Mouse (Mus musculus): ENCODE data around the gene Calm4. TPM values are rescaled to one million over a fixed set of nuclear protein-coding genes. Genes with fewer than 3 reads are reported as not detected.
A peak's percentile ranks its signal among the peaks of the same experiment; 100 is the strongest.
"Not testable (repeated sequence)": the region's sequence is repeated elsewhere in the genome, so short reads cannot be mapped to it uniquely, and the experiment has no call there.

Gene Calm4
- polyA plus RNA-seq, 1 experiment from 2014 or later, result not detected

DNA sequence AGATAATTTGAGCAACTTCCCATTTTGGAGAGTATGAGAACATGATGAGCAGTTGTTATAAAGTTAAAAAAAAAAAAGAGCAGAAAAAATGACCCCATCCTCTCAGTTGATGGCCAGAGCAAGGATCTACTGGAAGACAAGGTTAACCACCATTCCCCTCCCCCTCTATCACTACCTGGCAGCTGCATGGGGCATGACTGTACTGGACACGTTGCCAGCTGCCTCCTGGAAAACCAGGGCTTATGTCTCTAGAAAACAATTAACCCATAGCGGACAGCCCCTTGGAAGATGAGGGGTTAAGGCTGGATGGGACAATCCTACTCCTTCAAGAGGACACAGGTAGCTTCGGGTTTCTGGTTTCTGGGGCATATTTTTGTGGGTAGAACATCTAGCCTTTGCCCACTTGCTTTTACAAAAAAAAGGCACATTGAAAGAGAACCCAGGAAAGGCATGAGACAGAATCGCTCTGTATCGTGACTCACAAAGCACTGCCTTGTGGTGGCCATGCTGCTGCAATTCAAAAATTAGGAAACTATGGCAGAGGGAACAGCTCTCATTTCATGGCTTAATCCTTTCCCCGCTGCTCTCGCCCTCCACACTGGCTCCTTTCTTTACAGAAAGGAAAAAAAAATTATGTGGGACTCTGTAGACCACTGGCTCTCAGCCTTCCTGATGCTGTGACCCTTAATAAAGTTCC is 30.3 kb upstream of the Calm4 start:
- Histone ChIP-seq H3K4me3 (ENCODE audit: low read depth, low read length) (no peak overlapping the region), H3K4me2 (ENCODE audit: low read depth, severe bottlenecking) (no peak overlapping the region), H3K9ac (ENCODE audit: low read length) (no peak overlapping the region), H3K27ac (replicated peaks; ENCODE audit: low read depth, low read length) (no peak overlapping the region), H3K36me3 (ENCODE audit: control insufficient read depth, insufficient read depth, low read length) (no peaks in the 10 kb centered on the region), H3K4me1 (ENCODE audit: control insufficient read depth, insufficient read depth, low read length) (no peaks in the 10 kb centered on the region), H3K27me3 (ENCODE audit: control insufficient read depth, insufficient read depth, low read length) (no peaks in the 10 kb centered on the region), H3K9me3 (ENCODE audit: control insufficient read depth, low read length) (no peaks in the 10 kb centered on the region)
- no peak for DNase-seq (ENCODE audit: low spot score)
- 79% methylated on average over 7 of the region's 7 CpGs for WGBS
- ATAC-seq (ENCODE audit: insufficient number of reproducible peaks, low FRiP score, low TSS enrichment, low read depth), result no peak

DNA sequence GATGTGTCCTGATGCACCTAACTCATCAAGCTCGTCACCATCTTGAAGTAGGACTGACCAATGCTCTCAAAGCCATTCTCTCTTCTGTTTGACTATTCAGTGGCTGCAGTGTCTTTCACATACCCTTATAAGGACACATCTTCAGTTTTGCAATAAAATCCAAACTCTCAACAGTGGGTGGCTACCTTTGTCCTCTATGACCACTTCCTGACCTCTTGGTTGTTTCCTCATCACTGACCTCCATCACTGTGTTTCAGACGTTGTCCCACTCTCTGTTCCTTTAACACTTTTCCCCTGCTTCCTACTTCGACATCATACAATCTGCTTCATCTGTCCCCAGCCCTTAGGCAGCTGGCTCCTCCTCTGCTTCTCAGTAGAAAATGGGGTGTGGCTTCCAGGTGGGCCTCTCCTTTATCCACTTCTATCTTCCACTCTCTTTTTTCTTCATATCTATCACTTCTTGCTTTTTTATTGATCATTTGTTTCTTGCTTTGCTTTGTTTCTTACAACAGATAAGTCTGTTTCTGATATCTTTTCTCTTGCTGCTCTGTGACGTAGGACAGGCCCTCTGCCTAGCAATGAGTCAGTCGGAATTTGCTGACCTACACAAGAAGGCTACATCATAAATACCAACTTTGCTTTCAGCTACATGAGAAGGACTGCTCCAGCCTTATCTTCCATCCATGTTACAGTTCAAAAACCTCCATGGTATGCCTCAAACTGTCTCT is 19.4 kb upstream of the Calm4 start:
- H3K27ac ChIP-seq (replicated peaks; ENCODE audit: low read depth, low read length), result no peak overlapping the region
- ATAC-seq (ENCODE audit: insufficient number of reproducible peaks, low FRiP score, low TSS enrichment, low read depth) (no peak), DNase-seq (ENCODE audit: low spot score) (no peak)
- 80% methylated on average over 5 of the region's 5 CpGs for WGBS
- H3K36me3 ChIP-seq (ENCODE audit: control insufficient read depth, insufficient read depth, low read length), result no peaks in the 10 kb centered on the region
- no peak overlapping the region for H3K9ac ChIP-seq (ENCODE audit: low read length)
- no peaks in the 10 kb centered on the region for H3K27me3 ChIP-seq (ENCODE audit: control insufficient read depth, insufficient read depth, low read length)
- no peak overlapping the region for H3K4me3 ChIP-seq (ENCODE audit: low read depth, low read length)
- no peaks in the 10 kb centered on the region for H3K4me1 ChIP-seq (ENCODE audit: control insufficient read depth, insufficient read depth, low read length)
- H3K4me2 ChIP-seq (ENCODE audit: low read depth, severe bottlenecking), result no peak overlapping the region
- no peaks in the 10 kb centered on the region for H3K9me3 ChIP-seq (ENCODE audit: control insufficient read depth, low read length)

DNA sequence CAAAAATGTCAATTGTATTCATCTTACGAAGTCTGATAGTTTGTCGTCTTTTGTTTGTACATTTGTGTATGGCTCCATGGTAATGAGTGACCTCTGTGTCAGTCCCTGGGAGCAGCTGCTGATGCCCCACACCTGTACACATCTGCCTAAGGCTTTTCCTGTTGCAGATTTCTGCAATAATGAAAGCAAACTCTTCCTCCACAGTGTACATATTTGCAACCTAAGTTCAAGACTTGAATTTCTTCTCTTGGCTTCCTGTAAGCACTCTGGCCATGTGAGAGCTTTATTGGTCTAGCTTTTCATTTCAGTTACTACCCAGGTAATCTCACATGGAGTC is 18.8 kb upstream of the Calm4 start:
- Histone ChIP-seq H3K9ac (ENCODE audit: low read length) (no peak overlapping the region), H3K4me2 (ENCODE audit: low read depth, severe bottlenecking) (no peak overlapping the region), H3K27me3 (ENCODE audit: control insufficient read depth, insufficient read depth, low read length) (no peaks in the 10 kb centered on the region), H3K4me3 (ENCODE audit: low read depth, low read length) (no peak overlapping the region), H3K9me3 (ENCODE audit: control insufficient read depth, low read length) (no peaks in the 10 kb centered on the region), H3K36me3 (ENCODE audit: control insufficient read depth, insufficient read depth, low read length) (no peaks in the 10 kb centered on the region), H3K27ac (replicated peaks; ENCODE audit: low read depth, low read length) (no peak overlapping the region), H3K4me1 (ENCODE audit: control insufficient read depth, insufficient read depth, low read length) (no peaks in the 10 kb centered on the region)
- 95% methylated on average over 2 of the region's 2 CpGs for WGBS
- ATAC-seq (ENCODE audit: insufficient number of reproducible peaks, low FRiP score, low TSS enrichment, low read depth) (no peak), DNase-seq (ENCODE audit: low spot score) (no peak)

DNA sequence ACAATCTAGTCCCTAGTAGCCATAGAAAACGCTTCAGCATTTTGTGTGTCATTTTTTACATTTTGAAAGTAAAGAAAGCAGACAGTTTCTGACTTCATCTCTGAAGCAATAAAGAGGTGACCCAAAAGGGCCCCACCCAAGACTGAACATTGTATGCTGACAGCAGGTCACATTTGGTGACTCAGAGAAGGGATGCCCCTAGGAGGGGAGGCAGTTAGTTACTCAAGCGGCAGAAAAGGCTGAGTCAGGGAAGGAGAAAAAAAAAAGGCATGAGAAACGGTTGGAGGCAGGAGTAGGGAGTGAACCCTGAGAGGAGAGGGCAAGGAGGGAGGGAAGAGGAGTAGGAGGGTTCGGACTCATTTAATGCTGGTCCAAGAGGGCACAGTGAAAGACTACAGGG is 15.5 kb upstream of the Calm4 start:
- H3K36me3 ChIP-seq (ENCODE audit: control insufficient read depth, insufficient read depth, low read length), result no peaks in the 10 kb centered on the region
- 68% methylated on average over 4 of the region's 4 CpGs for WGBS
- no peak overlapping the region for H3K4me3 ChIP-seq (ENCODE audit: low read depth, low read length)
- no peaks in the 10 kb centered on the region for H3K4me1 ChIP-seq (ENCODE audit: control insufficient read depth, insufficient read depth, low read length)
- no peaks in the 10 kb centered on the region for H3K27me3 ChIP-seq (ENCODE audit: control insufficient read depth, insufficient read depth, low read length)
- no peaks in the 10 kb centered on the region for H3K9me3 ChIP-seq (ENCODE audit: control insufficient read depth, low read length)
- no peak overlapping the region for H3K27ac ChIP-seq (replicated peaks; ENCODE audit: low read depth, low read length)
- H3K4me2 ChIP-seq (ENCODE audit: low read depth, severe bottlenecking), result no peak overlapping the region
- DNase-seq (ENCODE audit: low spot score), result no peak
- H3K9ac ChIP-seq (ENCODE audit: low read length), result no peak overlapping the region
- ATAC-seq (ENCODE audit: insufficient number of reproducible peaks, low FRiP score, low TSS enrichment, low read depth), result no peak

DNA sequence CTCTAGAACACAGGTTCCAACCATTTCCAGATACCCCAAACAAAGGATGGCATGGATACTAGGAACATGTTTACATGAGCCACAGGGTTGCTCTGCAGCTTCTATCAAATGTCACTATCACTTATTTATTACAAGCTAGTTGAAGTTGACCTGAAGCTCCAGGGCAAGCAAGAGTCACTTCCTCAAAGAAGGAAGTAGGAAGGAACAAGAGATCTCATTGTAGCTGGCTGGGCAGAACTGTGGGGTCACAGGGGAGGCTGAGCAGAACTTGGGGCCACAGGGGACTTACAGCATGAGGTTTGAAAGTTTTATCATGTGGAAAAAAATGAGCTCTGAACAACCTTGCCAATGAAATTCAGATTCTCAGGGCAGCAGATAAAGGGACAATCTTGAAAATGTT is 11.8 kb upstream of the Calm4 start:
- no peaks in the 10 kb centered on the region for H3K36me3 ChIP-seq (ENCODE audit: control insufficient read depth, insufficient read depth, low read length)
- DNase-seq (ENCODE audit: low spot score), result peak; percentile 7
- no peaks in the 10 kb centered on the region for H3K9me3 ChIP-seq (ENCODE audit: control insufficient read depth, low read length)
- no peak overlapping the region for H3K4me2 ChIP-seq (ENCODE audit: low read depth, severe bottlenecking)
- H3K4me1 ChIP-seq (ENCODE audit: control insufficient read depth, insufficient read depth, low read length), result no peaks in the 10 kb centered on the region
- ATAC-seq (ENCODE audit: insufficient number of reproducible peaks, low FRiP score, low TSS enrichment, low read depth), result no peak
- H3K9ac ChIP-seq (ENCODE audit: low read length), result no peak overlapping the region
- no peaks in the 10 kb centered on the region for H3K27me3 ChIP-seq (ENCODE audit: control insufficient read depth, insufficient read depth, low read length)
- no peak overlapping the region for H3K27ac ChIP-seq (replicated peaks; ENCODE audit: low read depth, low read length)
- H3K4me3 ChIP-seq (ENCODE audit: low read depth, low read length), result no peak overlapping the region

DNA sequence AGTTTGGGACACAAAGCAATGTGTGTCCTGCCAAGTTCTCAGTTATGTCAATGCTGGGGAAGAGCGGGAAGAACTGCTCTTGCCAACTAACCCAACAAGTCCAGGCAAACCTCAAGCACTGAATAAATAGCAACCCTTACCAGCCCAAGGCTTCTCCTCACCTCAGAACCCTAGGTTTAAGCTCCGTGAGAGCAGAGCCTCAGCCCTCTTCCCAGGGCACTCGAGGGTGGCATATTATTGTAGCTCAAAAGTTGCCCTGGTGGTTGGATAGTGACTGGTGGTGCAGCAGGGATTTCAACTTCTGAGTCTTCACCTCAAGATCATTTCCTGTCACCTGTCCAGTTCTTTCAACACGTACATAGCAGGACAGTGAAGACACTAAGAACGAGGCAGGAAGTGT is 6.0 kb upstream of the Calm4 start:
- Histone ChIP-seq H3K36me3 (ENCODE audit: control insufficient read depth, insufficient read depth, low read length) (no peaks in the 10 kb centered on the region), H3K4me2 (ENCODE audit: low read depth, severe bottlenecking) (no peak overlapping the region), H3K27me3 (ENCODE audit: control insufficient read depth, insufficient read depth, low read length) (no peaks in the 10 kb centered on the region), H3K9ac (ENCODE audit: low read length) (no peak overlapping the region), H3K9me3 (ENCODE audit: control insufficient read depth, low read length) (no peaks in the 10 kb centered on the region), H3K4me1 (ENCODE audit: control insufficient read depth, insufficient read depth, low read length) (no peaks in the 10 kb centered on the region), H3K27ac (replicated peaks; ENCODE audit: low read depth, low read length) (no peak overlapping the region), H3K4me3 (ENCODE audit: low read depth, low read length) (no peak overlapping the region)
- WGBS, result 87% methylated on average over 5 of the region's 5 CpGs
- ATAC-seq (ENCODE audit: insufficient number of reproducible peaks, low FRiP score, low TSS enrichment, low read depth), result no peak
- no peak for DNase-seq (ENCODE audit: low spot score)

DNA sequence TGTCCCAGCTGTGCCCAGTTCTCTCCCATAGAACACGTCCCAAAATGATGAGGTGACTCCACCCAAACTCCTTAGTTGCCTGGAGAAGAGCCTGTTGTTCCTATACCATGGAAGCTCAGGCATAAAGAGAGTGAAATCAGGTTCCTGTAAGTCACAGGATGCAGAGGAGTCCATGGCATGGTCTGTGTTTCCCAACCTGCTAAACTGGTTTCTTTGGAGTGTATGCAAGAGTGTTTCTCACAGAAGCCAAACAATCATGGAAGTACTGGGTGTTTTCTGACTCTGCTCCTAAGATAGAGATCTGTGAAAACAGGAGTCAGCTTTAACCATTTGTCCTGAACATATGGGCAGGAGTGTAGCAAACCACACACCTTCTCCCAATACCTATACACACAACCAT is 5.6 kb upstream of the Calm4 start:
- Histone ChIP-seq H3K4me2 (ENCODE audit: low read depth, severe bottlenecking) (no peak overlapping the region), H3K36me3 (ENCODE audit: control insufficient read depth, insufficient read depth, low read length) (no peaks in the 10 kb centered on the region), H3K27ac (replicated peaks; ENCODE audit: low read depth, low read length) (no peak overlapping the region), H3K27me3 (ENCODE audit: control insufficient read depth, insufficient read depth, low read length) (no peaks in the 10 kb centered on the region), H3K9me3 (ENCODE audit: control insufficient read depth, low read length) (no peaks in the 10 kb centered on the region), H3K9ac (ENCODE audit: low read length) (no peak overlapping the region), H3K4me3 (ENCODE audit: low read depth, low read length) (no peak overlapping the region), H3K4me1 (ENCODE audit: control insufficient read depth, insufficient read depth, low read length) (no peaks in the 10 kb centered on the region)
- ATAC-seq (ENCODE audit: insufficient number of reproducible peaks, low FRiP score, low TSS enrichment, low read depth) (no peak), DNase-seq (ENCODE audit: low spot score) (no peak)
- WGBS, result 74% methylated on average over 1 of the region's 1 CpGs

DNA sequence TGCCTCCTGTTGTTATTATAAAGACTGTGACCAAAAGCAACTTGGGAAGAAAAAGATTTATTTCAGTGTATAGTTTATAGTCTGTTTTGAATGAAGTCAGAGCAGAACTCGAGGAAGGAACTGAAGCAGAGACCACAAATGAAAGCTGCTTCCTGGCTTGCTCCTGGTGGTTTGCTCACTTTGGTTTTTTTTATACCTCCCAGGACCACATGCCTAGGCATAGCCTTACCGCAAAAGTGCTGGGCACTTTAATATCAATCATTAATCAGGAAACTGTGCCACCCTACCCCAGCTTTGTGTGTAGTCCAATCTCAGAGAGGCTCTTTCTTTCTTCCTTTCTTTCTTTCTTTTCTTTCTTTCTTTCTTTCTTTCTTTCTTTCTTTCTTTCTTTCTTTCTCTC is 5.1 kb upstream of the Calm4 start:
- no peak for DNase-seq (ENCODE audit: low spot score)

DNA sequence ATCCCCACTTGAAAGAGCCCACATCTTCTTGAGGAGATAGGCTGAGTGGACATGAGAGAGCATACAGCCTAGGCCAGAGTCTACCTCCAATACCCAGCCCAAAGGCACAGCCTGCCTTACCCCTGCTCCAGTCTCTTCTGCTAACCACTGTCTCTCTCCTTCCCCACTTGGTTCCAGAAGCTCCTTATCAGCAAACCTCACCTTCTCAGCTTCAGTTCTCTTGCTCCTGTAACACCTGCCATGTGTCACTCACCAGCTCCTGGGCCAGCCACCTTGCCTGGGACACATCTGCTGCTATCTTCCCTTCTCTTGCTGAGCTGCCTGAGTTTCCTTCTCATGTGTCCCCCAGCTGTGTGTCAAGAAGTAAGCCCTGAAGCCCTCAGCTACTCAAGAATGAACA is 3.9 kb upstream of the Calm4 start:
- not testable (repeated sequence) for DNase-seq (ENCODE audit: low spot score); ATAC-seq (ENCODE audit: insufficient number of reproducible peaks, low FRiP score, low TSS enrichment, low read depth)

More for the DNA sequence above, 5.1 kb upstream of the Calm4 start:
- ATAC-seq (ENCODE audit: insufficient number of reproducible peaks, low FRiP score, low TSS enrichment, low read depth), result no peak
- H3K27me3 ChIP-seq (ENCODE audit: control insufficient read depth, insufficient read depth, low read length), result no peaks in the 10 kb centered on the region
- H3K9ac ChIP-seq (ENCODE audit: low read length), result no peak overlapping the region
- H3K27ac ChIP-seq (replicated peaks; ENCODE audit: low read depth, low read length), result no peak overlapping the region
- no peak overlapping the region for H3K4me3 ChIP-seq (ENCODE audit: low read depth, low read length)
- WGBS, result 69% methylated on average over 2 of the region's 2 CpGs
- no peaks in the 10 kb centered on the region for H3K4me1 ChIP-seq (ENCODE audit: control insufficient read depth, insufficient read depth, low read length)
- no peaks in the 10 kb centered on the region for H3K9me3 ChIP-seq (ENCODE audit: control insufficient read depth, low read length)
- H3K4me2 ChIP-seq (ENCODE audit: low read depth, severe bottlenecking), result no peak overlapping the region
- no peaks in the 10 kb centered on the region for H3K36me3 ChIP-seq (ENCODE audit: control insufficient read depth, insufficient read depth, low read length)

More for the DNA sequence above, 3.9 kb upstream of the Calm4 start:
- not testable (repeated sequence) for H3K4me3 ChIP-seq (ENCODE audit: low read depth, low read length); H3K9ac ChIP-seq (ENCODE audit: low read length); H3K9me3 ChIP-seq (ENCODE audit: control insufficient read depth, low read length); H3K27me3 ChIP-seq (ENCODE audit: control insufficient read depth, insufficient read depth, low read length); H3K36me3 ChIP-seq (ENCODE audit: control insufficient read depth, insufficient read depth, low read length); H3K4me2 ChIP-seq (ENCODE audit: low read depth, severe bottlenecking); H3K27ac ChIP-seq (replicated peaks; ENCODE audit: low read depth, low read length); H3K4me1 ChIP-seq (ENCODE audit: control insufficient read depth, insufficient read depth, low read length)

Data from limb, embryonic 11.5 days (tissue).